In the genomic region with DNA sequence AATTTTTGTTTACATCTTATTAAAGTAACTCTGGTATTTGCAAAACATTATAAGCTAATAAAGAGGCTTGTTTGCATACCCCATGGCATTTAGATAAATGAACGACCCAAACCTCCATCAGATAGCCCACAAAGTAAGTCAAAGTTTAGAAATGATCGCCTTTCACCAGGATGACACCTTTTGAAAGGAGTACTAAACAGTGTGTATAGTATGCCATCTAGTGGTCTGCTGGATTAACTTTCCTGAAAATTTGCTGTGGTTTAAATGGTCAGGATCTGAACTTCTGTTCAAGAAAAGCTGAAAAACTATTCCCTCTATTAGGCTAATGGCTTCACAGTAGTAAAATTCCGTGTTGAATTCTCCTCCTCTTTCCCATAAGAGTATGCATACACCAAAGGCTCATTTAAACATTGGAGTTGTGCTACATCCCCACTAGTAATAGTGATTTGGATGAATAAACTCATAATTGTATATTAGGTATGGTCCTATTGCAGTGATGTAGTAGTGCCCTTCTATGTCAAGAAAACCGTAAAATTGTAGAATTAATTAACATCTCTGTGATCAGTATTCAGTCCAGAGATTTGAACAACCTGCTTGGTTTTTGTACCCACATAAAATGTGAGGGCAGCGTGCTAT, we compare ENCODE assay signal across 10 mouse cellular contexts. TPM values are rescaled to one million over a fixed set of nuclear protein-coding genes. Genes with fewer than 3 reads are reported as not detected.
DNase-seq lines count a peak whose midpoint lies in the region; ATAC-seq and TF ChIP-seq lines count a peak whose summit lies in the region.
"Had no signal": no experiment of that assay in that cellular context is flagged by ENCODE, and none has a peak within 500 bp of the region (broad histone marks: within the 10 kb centered on the region; RNA-seq: fewer than 3 reads in every experiment).

No protein-coding gene starts in this region.

- intact Hi-C loops in left cerebral cortex, adult 2 months (cut with DNase I), result loop anchor here (1.0 kb wide), 1 partner anchor 944 kb away; no protein-coding TSS in a partner anchor

- H3K4me3 ChIP-seq in left cerebral cortex, adult 2 months, result no peak overlapping the region
- H3K4me3 ChIP-seq in forebrain, embryonic 14.5 days (ENCODE audit: low read depth, low read length), result no peak overlapping the region
- no peak overlapping the region for H3K4me3 ChIP-seq in neural tube, embryonic 13.5 days

- no peaks in the 10 kb centered on the region for H3K36me3 ChIP-seq in forebrain, embryonic 14.5 days (ENCODE audit: control insufficient read depth, insufficient read depth, low read length)
- H3K36me3 ChIP-seq in neural tube, embryonic 13.5 days, result no peaks in the 10 kb centered on the region

- 39% methylated on average over 5 of the region's 5 CpGs for WGBS in forebrain, embryonic 14.5 days
- 38% methylated on average over 5 of the region's 5 CpGs for WGBS in neural tube, embryonic 13.5 days

- peak; percentile 63 for TF ChIP-seq CTCF in left cerebral cortex, adult 2 months (IDR thresholded peaks at IDR 0.05)
- TF ChIP-seq CTCF in Patski (IDR thresholded peaks at IDR 0.05), result peak; percentile 33

- POLR2A ChIA-PET in Patski (lab: Charles Lee), result interaction anchor here (0.6 kb wide), 1 partner anchor 1970 kb away, joined by 3 read pairs; no protein-coding TSS in a partner anchor

- DNase-seq in left cerebral cortex, adult 2 months (ENCODE audit: extremely low spot score in 1 of 2, low spot score in 2 of 2), result no peak
- no peak for DNase-seq in left cerebral cortex, adult 11 months (ENCODE audit: low spot score)
- DNase-seq in Patski (ENCODE audit: low read depth, low spot score), result no peak
- peak; percentile 85 for DNase-seq in forebrain, embryonic 14.5 days (ENCODE audit: low spot score)
- DNase-seq in cerebellum, postnatal 36 days, result no peak
- no peak for DNase-seq in adrenal gland, postnatal 10 days
- no peak for DNase-seq in adrenal gland, postnatal 14 days
- DNase-seq: gastrocnemius, postnatal 10 days; layer of hippocampus, postnatal 36 days had no signal

- H3K9ac ChIP-seq in forebrain, embryonic 14.5 days (ENCODE audit: low read length), result no peak overlapping the region
- H3K9ac ChIP-seq in neural tube, embryonic 13.5 days, result no peak overlapping the region

- no peaks in the 10 kb centered on the region for H3K9me3 ChIP-seq in forebrain, embryonic 14.5 days (replicated peaks; ENCODE audit: control insufficient read depth, low read length)
- no peaks in the 10 kb centered on the region for H3K9me3 ChIP-seq in neural tube, embryonic 13.5 days

- no peaks in the 10 kb centered on the region for H3K4me1 ChIP-seq in forebrain, embryonic 14.5 days (ENCODE audit: control insufficient read depth, insufficient read depth, low read length)
- peaks cover 4% of the 10 kb centered on the region; the same call in 1 of the 2 replicates for H3K4me1 ChIP-seq in neural tube, embryonic 13.5 days (replicated peaks)

- in situ Hi-C loops in Patski (cut with MboI; ENCODE audit: low pct_unique_long_range_greater_than_20kb), result loop anchor here (10.0 kb wide), 1 partner anchor 942 kb away; no protein-coding TSS in a partner anchor

- H3K27ac ChIP-seq in left cerebral cortex, adult 2 months, result no peak overlapping the region
- no peak overlapping the region for H3K27ac ChIP-seq in forebrain, embryonic 14.5 days (ENCODE audit: low read depth, low read length)
- H3K27ac ChIP-seq in neural tube, embryonic 13.5 days (replicated peaks), result no peak overlapping the region

- CTCF ChIA-PET in Patski (lab: Charles Lee), result interaction anchor here (0.8 kb wide), 1 partner anchor 10 kb away, joined by 4 read pairs; no protein-coding TSS in a partner anchor

- H3K4me2 ChIP-seq in forebrain, embryonic 14.5 days (ENCODE audit: low read length), result no peak overlapping the region
- H3K4me2 ChIP-seq in neural tube, embryonic 13.5 days, result no peak overlapping the region

- ATAC-seq in Patski, result peak; percentile 44
- peak; percentile 74 for ATAC-seq in forebrain, embryonic 14.5 days
- ATAC-seq in neural tube, embryonic 13.5 days (ENCODE audit: low read depth), result peak; percentile 66

- H3K27me3 ChIP-seq in Patski, result no peaks in the 10 kb centered on the region
- H3K27me3 ChIP-seq in forebrain, embryonic 14.5 days (replicated peaks; ENCODE audit: control insufficient read depth, insufficient read depth, low read length), result no peaks in the 10 kb centered on the region
- peaks cover 34% of the 10 kb centered on the region for H3K27me3 ChIP-seq in neural tube, embryonic 13.5 days

RNA-seq across cellular contexts. Expression of a gene that starts 38.9 kb away (rescaled TPM):
- total RNA-seq in left cerebral cortex, adult 2 months (2021), result not detected
- not detected for polyA plus RNA-seq in Patski (2021)
- not detected in 2 replicates for polyA plus RNA-seq in forebrain, embryonic 14.5 days (2014; fragmentation: Nextera tagmentation; extraction: Ambion mirVana)
- not detected in 2 replicates for polyA plus RNA-seq in neural tube, embryonic 13.5 days (2015; fragmentation: Nextera tagmentation; extraction: Ambion mirVana)
- total RNA-seq in adrenal gland, postnatal 10 days (2021), result not detected
- total RNA-seq in adrenal gland, postnatal 14 days (2021), result not detected in 2 replicates
- total RNA-seq: gastrocnemius, postnatal 10 days; layer of hippocampus, postnatal 36 days had no signal
